Mouse (Mus musculus) retina, embryonic 14.5 days (tissue): Measurements from ENCODE around the gene Fam214b.
A peak's percentile ranks its signal among the peaks of the same experiment; 100 is the strongest.

Experiments used
- DNase-seq: peaks from one replicate; pipeline ENCODE4 v3.0.0-alpha.2; 2015; ENCODE audit warnings: low spot score

Gene Fam214b

DNA sequence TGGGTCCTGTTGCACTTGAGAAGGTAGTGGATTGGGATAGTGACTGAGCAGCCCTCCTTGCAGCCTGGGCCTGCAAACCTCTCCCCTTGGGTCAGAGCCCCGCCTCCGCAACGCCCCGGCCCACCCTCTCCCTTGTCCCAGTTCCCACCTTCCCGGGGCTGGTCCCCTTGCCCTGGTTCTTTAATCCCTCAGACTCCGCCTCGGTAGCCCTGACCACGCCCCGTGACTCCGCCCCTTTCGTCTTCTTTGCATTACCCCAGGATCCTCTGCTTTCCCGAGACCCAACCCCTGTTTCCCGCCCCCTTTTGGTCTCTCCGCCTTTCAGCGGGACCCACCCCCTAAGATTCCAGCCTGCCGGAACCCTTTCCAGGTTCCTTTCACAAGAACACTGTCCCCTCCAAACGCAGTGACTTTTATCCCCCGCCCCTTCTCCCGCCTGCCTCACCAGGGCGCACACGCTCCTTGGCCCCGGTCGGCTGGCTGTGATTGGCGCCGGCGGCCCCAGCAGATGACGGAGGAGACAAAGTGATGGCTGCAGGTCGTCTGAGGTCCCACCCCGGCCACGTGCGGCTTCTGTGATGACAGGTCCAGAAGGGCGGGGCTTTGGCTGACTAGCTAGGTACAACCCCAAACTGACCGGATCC is at the start of gene Fam214b:
Gene Fam214b (minus strand): TSS at position 562 of the 644 bp plus-strand sequence.
- peak; percentile 99 for DNase-seq

DNA sequence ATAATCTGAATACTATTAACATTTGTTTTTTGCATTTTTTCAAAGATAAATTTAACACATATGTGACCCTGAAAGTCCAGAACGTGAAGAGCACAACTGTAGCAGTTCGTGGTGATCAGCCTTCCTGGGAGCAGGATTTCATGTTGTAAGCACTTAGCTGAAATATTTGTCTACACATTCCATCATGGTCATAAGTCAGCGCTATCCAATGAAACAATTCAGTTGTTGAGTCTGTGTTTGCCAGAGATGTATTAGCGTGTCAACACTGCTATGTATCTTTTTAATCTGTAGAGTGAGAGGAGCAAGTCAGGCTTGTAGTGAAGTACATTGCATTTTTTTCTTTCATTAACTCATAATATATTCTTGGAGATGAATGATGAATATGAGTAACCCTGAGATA is 45.2 kb upstream of the Fam214b start:
- DNase-seq, result no peak

GRCm38 (mm10) chr4:43089950-43090349 is 43.9 kb upstream of the Fam214b start:
- DNase-seq, result no peak

- DNase-seq, result no peak
Measured at GRCm38 (mm10) chr4:43082458-43082857, 36.4 kb upstream of the Fam214b start.

GRCm38 (mm10) chr4:43078071-43078718 is 32.2 kb upstream of the Fam214b start:
- DNase-seq, result no peak

DNA sequence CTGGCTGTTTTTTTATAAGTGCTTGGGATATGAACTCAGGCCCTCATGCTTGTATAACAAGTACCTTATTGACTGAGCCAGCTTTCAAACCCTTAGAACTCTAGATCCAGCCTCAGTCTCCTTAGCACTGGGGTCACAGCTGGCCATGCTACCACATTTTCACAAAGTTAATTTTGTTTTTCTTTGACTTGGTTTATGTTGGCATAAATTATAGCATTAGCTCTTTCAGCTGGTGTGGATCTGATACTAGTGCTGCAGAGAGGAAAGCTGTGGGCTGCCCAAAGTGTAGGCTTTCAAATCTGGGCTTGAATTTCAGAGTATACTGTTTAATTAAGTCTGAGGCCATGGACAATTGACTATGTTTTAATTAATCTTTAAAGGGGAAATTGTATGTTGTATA is 28.9 kb upstream of the Fam214b start:
- no peak for DNase-seq

- DNase-seq, result no peak
Measured at GRCm38 (mm10) chr4:43065471-43065870, 19.5 kb upstream of the Fam214b start.

- no peak for DNase-seq
Measured at GRCm38 (mm10) chr4:43060286-43060685, 14.3 kb upstream of the Fam214b start.

DNA sequence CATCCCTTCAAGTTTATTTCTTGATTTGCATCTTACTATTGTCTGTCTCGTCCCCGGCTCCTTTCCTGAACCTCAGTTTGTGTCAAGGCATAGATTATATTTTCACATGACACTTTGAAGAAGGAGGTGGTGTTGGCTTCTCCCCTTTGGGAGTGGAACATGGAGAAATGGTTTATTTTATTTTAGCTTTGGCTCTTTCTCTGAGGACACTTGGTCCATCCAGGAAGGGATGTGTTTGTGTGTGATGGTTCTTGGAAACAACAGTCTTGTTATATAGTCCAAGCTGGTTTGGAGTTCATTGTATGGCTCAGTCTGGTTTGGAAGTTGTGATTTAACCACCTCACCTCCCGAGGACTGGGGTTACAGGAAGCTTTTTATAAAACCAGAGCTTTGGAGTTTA is 13.7 kb upstream of the Fam214b start:
- no peak for DNase-seq

- DNase-seq, result peak; percentile 96
Measured at GRCm38 (mm10) chr4:43058753-43059654, 13.0 kb upstream of the Fam214b start, which contains the start of gene Unc13b. Gene Unc13b (plus strand): TSS chr4:43058953.

DNA sequence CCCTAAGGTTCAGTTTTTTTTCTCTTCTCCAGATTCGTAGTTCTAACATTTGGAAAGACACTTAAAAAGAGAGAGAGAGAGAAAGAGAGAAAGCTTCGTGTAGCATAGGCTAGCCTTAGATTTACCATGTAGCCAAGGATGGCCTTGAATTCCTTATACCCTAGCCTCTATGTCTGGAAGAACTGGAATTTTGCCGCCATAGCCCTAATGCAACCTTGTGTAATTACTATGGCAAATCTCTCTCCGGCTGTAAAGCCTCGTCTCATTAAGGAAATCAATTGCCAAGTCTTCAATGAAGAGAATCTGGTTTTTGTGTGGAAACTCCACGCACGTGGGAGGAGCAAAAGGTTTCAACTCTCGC is 12.4 kb upstream of the Fam214b start:
- no peak for DNase-seq

DNA sequence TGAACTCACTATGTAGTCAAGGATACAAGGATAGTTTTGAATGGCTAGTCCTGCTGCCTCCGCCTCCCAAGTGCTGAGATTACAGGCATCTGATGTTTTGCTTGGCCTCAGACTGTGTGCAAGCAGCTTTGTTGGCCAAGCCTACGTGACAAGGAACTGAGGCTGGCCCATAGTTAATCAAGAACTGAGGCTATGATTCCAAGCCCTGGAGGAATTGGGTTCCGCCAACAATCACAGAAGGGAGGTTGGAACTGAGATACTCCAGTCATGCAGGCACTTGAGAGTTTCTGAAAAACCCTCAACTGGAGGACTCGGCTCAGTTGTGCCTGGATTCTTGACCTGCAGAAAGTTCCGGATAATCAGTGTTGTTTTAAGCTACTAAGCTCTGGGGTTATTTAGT is 11.6 kb upstream of the Fam214b start:
- no peak for DNase-seq

GRCm38 (mm10) chr4:43052627-43053026 is 6.6 kb upstream of the Fam214b start:
- DNase-seq, result peak; percentile 94

- peak; percentile 95 for DNase-seq
Measured at GRCm38 (mm10) chr4:43047231-43047630, 1.2 kb upstream of the Fam214b start.

- no peak for DNase-seq
Measured at GRCm38 (mm10) chr4:43046607-43047006, 587 bp upstream of the Fam214b start.

DNA sequence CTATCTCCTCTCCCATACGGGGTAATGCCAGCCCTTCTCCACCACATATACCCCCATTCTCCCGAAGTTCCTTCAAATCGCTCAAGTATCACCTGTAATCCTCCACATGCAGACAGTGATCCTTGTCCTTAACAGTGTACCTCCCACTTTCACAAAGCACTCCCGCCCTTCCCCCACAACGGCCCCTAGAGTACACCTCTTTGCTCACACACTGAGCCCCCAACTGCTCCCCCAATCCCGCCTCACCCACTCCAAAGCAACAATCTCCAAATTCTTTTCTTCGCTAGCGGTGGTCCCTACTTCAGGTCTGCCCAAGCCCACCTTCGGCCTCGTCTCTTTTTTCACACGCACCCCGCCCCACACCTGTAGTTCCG is 748 bp downstream of the Fam214b start:
- DNase-seq, result no peak

DNA sequence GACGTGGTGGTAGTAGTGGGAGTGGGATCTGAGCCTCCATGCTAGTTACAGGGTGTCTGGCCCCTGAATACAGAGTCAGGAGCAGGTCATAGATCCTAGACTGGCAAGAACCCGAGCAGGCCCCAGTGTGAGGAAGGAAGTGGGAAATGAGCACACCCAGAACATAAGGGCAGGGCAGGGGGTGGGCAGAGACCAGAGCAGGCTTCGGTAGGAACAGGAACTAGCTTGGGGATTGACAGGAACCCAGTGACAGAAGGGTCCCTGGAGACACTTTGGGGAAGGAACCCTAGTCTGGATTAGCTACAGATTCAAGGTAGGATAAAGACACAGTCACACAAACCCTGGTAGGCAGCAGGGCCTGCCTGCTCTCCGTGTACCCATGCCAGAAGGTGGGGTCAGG is 1.3 kb downstream of the Fam214b start:
- DNase-seq, result peak; percentile 32

- peak; percentile 92 for DNase-seq
Measured at GRCm38 (mm10) chr4:43043644-43044357, 2.2 kb downstream of the Fam214b start.

DNA sequence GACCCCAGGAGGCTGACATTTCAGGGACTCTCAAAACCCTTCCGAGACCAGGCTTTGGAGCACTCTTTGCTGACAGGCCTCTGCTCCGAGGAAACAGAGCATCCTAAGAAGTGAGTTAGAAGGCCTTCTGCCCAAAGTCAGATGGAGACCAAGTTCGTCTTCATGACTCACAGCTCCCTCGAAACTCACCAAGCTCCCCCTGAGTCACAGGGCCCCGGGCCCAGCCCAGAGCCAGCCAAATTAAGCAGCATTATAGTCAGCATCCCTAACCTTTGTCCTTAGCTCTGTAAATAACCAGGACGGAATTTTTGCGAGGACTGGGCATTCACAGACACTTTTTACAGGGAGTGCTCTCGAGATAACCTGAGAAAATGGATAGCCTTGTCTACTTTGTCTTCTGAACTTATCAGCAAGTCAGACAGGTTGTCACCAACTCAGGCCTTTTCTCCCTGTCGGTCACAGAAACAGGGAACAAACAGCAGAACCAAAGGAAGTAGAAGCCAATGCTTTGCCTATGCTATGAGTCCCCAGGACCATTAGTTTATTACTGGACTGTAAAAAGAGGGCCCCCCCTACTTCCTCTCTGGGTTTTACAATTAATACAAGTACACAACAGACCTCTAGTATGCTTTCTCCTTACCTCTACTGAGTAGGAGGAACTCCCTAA is 5.0 kb downstream of the Fam214b start:
- no peak for DNase-seq

DNA sequence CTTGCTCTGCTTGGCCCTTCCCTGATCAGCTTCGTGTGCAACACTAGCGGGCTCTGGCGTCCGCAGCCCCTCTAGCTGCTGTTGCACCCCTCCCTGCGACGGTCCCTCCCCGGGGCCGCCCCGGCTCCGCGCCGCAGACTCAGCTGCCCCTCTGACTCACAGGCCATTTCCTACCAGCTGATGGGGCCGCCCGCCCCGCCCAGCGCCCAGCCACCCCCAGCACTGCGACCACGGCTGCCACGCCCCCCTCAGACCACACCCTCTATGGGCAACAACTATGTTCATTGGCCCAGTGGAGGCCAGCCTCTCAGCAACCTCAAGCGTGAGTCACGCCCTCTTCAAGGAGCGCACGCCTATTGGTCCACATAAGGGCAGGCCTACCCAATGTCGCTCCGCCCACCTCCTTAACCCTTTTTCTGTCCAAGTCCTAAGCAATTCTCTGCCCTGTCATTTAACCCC is 5.9 kb downstream of the Fam214b start:
- DNase-seq, result peak; percentile 97

- no peak for DNase-seq
Measured at GRCm38 (mm10) chr4:43039609-43040008, 6.4 kb downstream of the Fam214b start.
